25 mouse cellular contexts compared by ENCODE assay signal in the genomic region with DNA sequence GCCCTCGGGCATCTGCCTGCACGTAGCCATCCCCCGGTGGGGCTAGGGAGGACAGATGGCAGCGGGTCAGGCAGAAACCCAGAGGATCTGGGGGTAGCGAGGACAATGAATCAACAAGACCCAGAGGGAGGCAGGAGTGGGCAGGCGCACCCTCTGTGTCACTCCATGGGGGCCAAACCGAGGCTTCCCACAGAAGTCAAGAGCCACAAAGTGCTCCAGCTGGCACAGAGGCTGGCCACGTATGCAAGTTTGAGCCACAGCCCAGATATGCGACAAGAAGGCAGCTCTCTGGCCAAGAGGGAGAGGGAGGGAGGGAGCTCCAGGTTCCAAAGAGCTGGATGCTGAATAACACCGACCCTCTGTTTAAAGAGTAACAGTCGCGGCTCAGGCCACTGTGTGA. TPM values are rescaled to one million over a fixed set of nuclear protein-coding genes. Genes with fewer than 3 reads are reported as not detected.
DNase-seq lines count a peak whose midpoint lies in the region; ATAC-seq lines count a peak whose summit lies in the region.
"Had no signal": no experiment of that assay in that cellular context is flagged by ENCODE, and none has a peak within 500 bp of the region (broad histone marks: within the 10 kb centered on the region; RNA-seq: fewer than 3 reads in every experiment).

No protein-coding gene starts in this region.

- no peak overlapping the region for H3K4me3 ChIP-seq in heart, embryonic 12.5 days
- no peak overlapping the region for H3K4me3 ChIP-seq in midbrain, embryonic 10.5 days
- no peak overlapping the region for H3K4me3 ChIP-seq in midbrain, embryonic 11.5 days (ENCODE audit: low read depth, low read length)
- H3K4me3 ChIP-seq: embryonic facial prominence, embryonic 15.5 days; liver, embryonic 15.5 days; myocyte had no signal

- peaks cover 18% of the 10 kb centered on the region; the same call in 1 of the 2 replicates for H3K27me3 ChIP-seq in heart, embryonic 12.5 days (replicated peaks)
- H3K27me3 ChIP-seq in midbrain, embryonic 10.5 days (ENCODE audit: low read depth, poor library complexity, severe bottlenecking), result no peaks in the 10 kb centered on the region
- no peaks in the 10 kb centered on the region for H3K27me3 ChIP-seq in midbrain, embryonic 11.5 days (ENCODE audit: control insufficient read depth, insufficient read depth, low read length)
- H3K27me3 ChIP-seq: embryonic facial prominence, embryonic 15.5 days; liver, embryonic 15.5 days had no signal

- peak; percentile 30 to 36 for DNase-seq in cerebellum, postnatal 36 days
- DNase-seq in cerebellum, adult 9-11 months, result no peak
- peak; percentile 54 to 68 for DNase-seq in heart, adult 18-20 months
- no peak for DNase-seq in midbrain, embryonic 10.5 days (ENCODE audit: low spot score)
- no peak for DNase-seq in midbrain, embryonic 11.5 days (ENCODE audit: low spot score, missing footprints)
- DNase-seq in heart, postnatal 14 days, result peak; percentile 37 to 59
- DNase-seq in lung, postnatal 10 days, result no peak
- DNase-seq: adrenal gland, adult 2 months; kidney, adult 11 months; midbrain, embryonic 14.5 days; thymus, postnatal 14 days had no signal

- ATAC-seq in heart, embryonic 12.5 days (ENCODE audit: insufficient number of reproducible peaks, low FRiP score), result no peak
- ATAC-seq in midbrain, embryonic 11.5 days (ENCODE audit: low FRiP score), result no peak
- ATAC-seq: forebrain, embryonic 16.5 days had no signal

- intact Hi-C loops in heart, postnatal 14 days (cut with DNase I), result no loop called here

- no peak overlapping the region for H3K9ac ChIP-seq in heart, embryonic 12.5 days
- H3K9ac ChIP-seq in midbrain, embryonic 11.5 days (ENCODE audit: low read length), result no peak overlapping the region
- H3K9ac ChIP-seq: embryonic facial prominence, embryonic 15.5 days; liver, embryonic 15.5 days had no signal

- WGBS in heart, embryonic 12.5 days, result 73% methylated on average over 12 of the region's 12 CpGs
- 72% methylated on average over 12 of the region's 12 CpGs for WGBS in midbrain, embryonic 10.5 days
- 76% methylated on average over 12 of the region's 12 CpGs for WGBS in midbrain, embryonic 11.5 days

- H3K27ac ChIP-seq in heart, embryonic 12.5 days (ENCODE audit: poor library complexity, severe bottlenecking), result no peak overlapping the region
- peak overlapping the region; percentile 2; the same call in 1 of the 2 replicates for H3K27ac ChIP-seq in midbrain, embryonic 10.5 days (replicated peaks)
- no peak overlapping the region for H3K27ac ChIP-seq in midbrain, embryonic 11.5 days (ENCODE audit: low read depth, low read length)
- H3K27ac ChIP-seq: embryonic facial prominence, embryonic 15.5 days; kidney, postnatal 0 days; liver, embryonic 15.5 days had no signal

- no peaks in the 10 kb centered on the region for H3K36me3 ChIP-seq in heart, embryonic 12.5 days
- peaks cover 38% of the 10 kb centered on the region for H3K36me3 ChIP-seq in midbrain, embryonic 10.5 days
- H3K36me3 ChIP-seq in midbrain, embryonic 11.5 days (ENCODE audit: control insufficient read depth, insufficient read depth, low read length), result 0 out of 2 replicates have a peak, but pooled peaks cover 3% of the 10 kb centered on the region
- H3K36me3 ChIP-seq: embryonic facial prominence, embryonic 15.5 days; liver, embryonic 15.5 days had no signal

- H3K9me3 ChIP-seq in heart, embryonic 12.5 days (replicated peaks), result no peaks in the 10 kb centered on the region
- H3K9me3 ChIP-seq in midbrain, embryonic 10.5 days (replicated peaks), result no peaks in the 10 kb centered on the region
- H3K9me3 ChIP-seq in midbrain, embryonic 11.5 days (ENCODE audit: control insufficient read depth, low read length), result no peaks in the 10 kb centered on the region
- H3K9me3 ChIP-seq: embryonic facial prominence, embryonic 15.5 days; liver, embryonic 15.5 days had no signal

- H3K4me1 ChIP-seq in heart, embryonic 12.5 days (replicated peaks), result no peaks in the 10 kb centered on the region
- H3K4me1 ChIP-seq in midbrain, embryonic 10.5 days, result 0 out of 2 replicates have a peak, but pooled peaks cover 17% of the 10 kb centered on the region
- no peaks in the 10 kb centered on the region for H3K4me1 ChIP-seq in midbrain, embryonic 11.5 days (ENCODE audit: control insufficient read depth, insufficient read depth, low read length)
- H3K4me1 ChIP-seq: embryonic facial prominence, embryonic 15.5 days; liver, embryonic 15.5 days had no signal

- no peak overlapping the region for H3K4me2 ChIP-seq in heart, embryonic 12.5 days
- H3K4me2 ChIP-seq in midbrain, embryonic 11.5 days, result no peak overlapping the region
- H3K4me2 ChIP-seq: embryonic facial prominence, embryonic 15.5 days; liver, embryonic 15.5 days had no signal

RNA-seq across cellular contexts. Expression of gene C2cd4c, which starts 10.1 kb away (rescaled TPM):
- total RNA-seq in heart, adult 18-20 months (2021), result under 1 TPM in 1 of 2 experiments, not detected in 1; 0.10 TPM
- not detected in 2 replicates for polyA plus RNA-seq in heart, embryonic 12.5 days (2016; fragmentation: Nextera tagmentation; extraction: Ambion mirVana)
- 0.06 and 0.11 TPM in 2 replicates for polyA plus RNA-seq in midbrain, embryonic 10.5 days (2016; fragmentation: Nextera tagmentation; extraction: Ambion mirVana)
- 0.10 and 0.12 TPM in 2 replicates for polyA plus RNA-seq in midbrain, embryonic 11.5 days (2014; fragmentation: Nextera tagmentation; extraction: Ambion mirVana)
- total RNA-seq in heart, postnatal 14 days (2021), result not detected
- polyA plus RNA-seq: embryonic facial prominence, embryonic 15.5 days; heart, embryonic 16.5 days; liver, embryonic 15.5 days; lung, embryonic 16.5 days had no signal

RNA-seq across cellular contexts. Expression of gene Shc2, which starts 13.8 kb away (rescaled TPM):
- 1 to 10 TPM; 1.3 to 1.5 TPM for total RNA-seq in heart, adult 18-20 months (2021)
- 2.7 and 3.0 TPM in 2 replicates for polyA plus RNA-seq in heart, embryonic 12.5 days (2016; fragmentation: Nextera tagmentation; extraction: Ambion mirVana)
- polyA plus RNA-seq in midbrain, embryonic 10.5 days (2016; fragmentation: Nextera tagmentation; extraction: Ambion mirVana), result 18.5 and 20.1 TPM in 2 replicates
- 11.4 and 13.0 TPM in 2 replicates for polyA plus RNA-seq in midbrain, embryonic 11.5 days (2014; fragmentation: Nextera tagmentation; extraction: Ambion mirVana)
- total RNA-seq in heart, postnatal 14 days (2021), result 1 to 10 TPM; 3.5 to 4.0 TPM

RNA-seq across cellular contexts. Expression of gene Odf3l2, which starts 21.6 kb away (rescaled TPM):
- not detected for total RNA-seq in heart, adult 18-20 months (2021)
- not detected in 2 replicates for polyA plus RNA-seq in heart, embryonic 12.5 days (2016; fragmentation: Nextera tagmentation; extraction: Ambion mirVana)
- polyA plus RNA-seq in midbrain, embryonic 10.5 days (2016; fragmentation: Nextera tagmentation; extraction: Ambion mirVana), result not detected in 2 replicates
- not detected in 2 replicates for polyA plus RNA-seq in midbrain, embryonic 11.5 days (2014; fragmentation: Nextera tagmentation; extraction: Ambion mirVana)
- total RNA-seq in heart, postnatal 14 days (2021), result not detected
- total RNA-seq: adrenal gland, adult 2 months had no signal
- polyA plus RNA-seq: adrenal gland, adult 2 months; C2C12; embryonic facial prominence, embryonic 15.5 days; heart, embryonic 16.5 days; kidney, postnatal 0 days; liver, embryonic 15.5 days; lung, embryonic 16.5 days; myocyte; neural tube, embryonic 14.5 days; small intestine, adult 2 months had no signal

RNA-seq across cellular contexts. Expression of gene Theg, which starts 36.8 kb away (rescaled TPM):
- total RNA-seq in heart, adult 18-20 months (2021), result not detected
- polyA plus RNA-seq in heart, embryonic 12.5 days (2016; fragmentation: Nextera tagmentation; extraction: Ambion mirVana), result not detected in 2 replicates
- not detected in 2 replicates for polyA plus RNA-seq in midbrain, embryonic 10.5 days (2016; fragmentation: Nextera tagmentation; extraction: Ambion mirVana)
- not detected in 2 replicates for polyA plus RNA-seq in midbrain, embryonic 11.5 days (2014; fragmentation: Nextera tagmentation; extraction: Ambion mirVana)
- not detected for total RNA-seq in heart, postnatal 14 days (2021)
- total RNA-seq: adrenal gland, adult 2 months; gastrocnemius, adult 8-10 months; layer of hippocampus, postnatal 14 days had no signal
- polyA plus RNA-seq: adrenal gland, adult 2 months; C2C12; embryonic facial prominence, embryonic 15.5 days; forebrain, embryonic 16.5 days; heart, embryonic 16.5 days; kidney, postnatal 0 days; limb, embryonic 14.5 days; liver, embryonic 15.5 days; lung, embryonic 16.5 days; midbrain, embryonic 14.5 days; myocyte; neural tube, embryonic 14.5 days; small intestine, adult 2 months had no signal

RNA-seq across cellular contexts. Expression of gene Madcam1, which starts 40.4 kb away (rescaled TPM):
- total RNA-seq in heart, adult 18-20 months (2021), result under 1 TPM in 1 of 2 experiments, not detected in 1; 0.21 TPM
- polyA plus RNA-seq in heart, embryonic 12.5 days (2016; fragmentation: Nextera tagmentation; extraction: Ambion mirVana), result 0.23 and 1.0 TPM in 2 replicates
- 0.89 and 1.1 TPM in 2 replicates for polyA plus RNA-seq in midbrain, embryonic 10.5 days (2016; fragmentation: Nextera tagmentation; extraction: Ambion mirVana)
- 1.2 and 1.4 TPM in 2 replicates for polyA plus RNA-seq in midbrain, embryonic 11.5 days (2014; fragmentation: Nextera tagmentation; extraction: Ambion mirVana)
- under 1 TPM in 1 of 2 experiments, not detected in 1; 0.37 TPM for total RNA-seq in heart, postnatal 14 days (2021)
- total RNA-seq: adrenal gland, adult 2 months; gastrocnemius, adult 8-10 months had no signal
- polyA plus RNA-seq: adrenal gland, adult 2 months; C2C12; myocyte had no signal

Comparison
In these comparisons a context has a peak if more than half of its experiments do, and no peak if none do; other contexts are left out.
1. DNase-seq: peak in cerebellum, postnatal 36 days (2 of 2), heart, adult 18-20 months (2 of 2) and heart, postnatal 14 days (2 of 2); none in cerebellum, adult 9-11 months (single experiment), midbrain, embryonic 10.5 days (single experiment), midbrain, embryonic 11.5 days (single experiment) and lung, postnatal 10 days (single experiment).